Comparison of ENCODE assay signal across 8 mouse cellular contexts in genomic region chr17:50508055-50508774, GRCm38 (mm10). TPM values are rescaled to one million over a fixed set of nuclear protein-coding genes. Genes with fewer than 3 reads are reported as not detected.
DNase-seq lines count a peak whose midpoint lies in the region; ATAC-seq lines count a peak whose summit lies in the region.

No protein-coding gene starts in this region.

- ATAC-seq in kidney, embryonic 15.5 days (replicated peaks; ENCODE audit: low FRiP score): peak; percentile 19
- 0 out of 2 replicates have a peak, but pooled peaks have one; percentile 12 for ATAC-seq in embryonic facial prominence, embryonic 13.5 days (ENCODE audit: insufficient number of reproducible peaks, insufficient read depth, low FRiP score, low TSS enrichment, low read depth)
- ATAC-seq in intestine, embryonic 15.5 days: peak; percentile 20; the same call in 1 of the 2 replicates
- peak; percentile 21 for ATAC-seq in neural tube, embryonic 14.5 days (ENCODE audit: low read depth)

- H3K4me3 ChIP-seq in kidney, embryonic 15.5 days (replicated peaks): peak overlapping the region; percentile 88
- peak overlapping the region; percentile 84 for H3K4me3 ChIP-seq in embryonic facial prominence, embryonic 13.5 days
- H3K4me3 ChIP-seq in intestine, embryonic 15.5 days (replicated peaks): peak overlapping the region; percentile 92
- peak overlapping the region; percentile 93 for H3K4me3 ChIP-seq in neural tube, embryonic 14.5 days (ENCODE audit: low read depth, low read length)

- H3K4me1 ChIP-seq in kidney, embryonic 15.5 days: peaks cover 19% of the 10 kb centered on the region
- H3K4me1 ChIP-seq in embryonic facial prominence, embryonic 13.5 days: peaks cover 16% of the 10 kb centered on the region
- H3K4me1 ChIP-seq in intestine, embryonic 15.5 days (replicated peaks): peaks cover 4% of the 10 kb centered on the region; the same call in 1 of the 2 replicates
- H3K4me1 ChIP-seq in neural tube, embryonic 14.5 days (ENCODE audit: control insufficient read depth, insufficient read depth, low read length): peaks cover 14% of the 10 kb centered on the region; the same call in 1 of the 2 replicates

- no peaks in the 10 kb centered on the region for H3K9me3 ChIP-seq in kidney, embryonic 15.5 days (replicated peaks)
- H3K9me3 ChIP-seq in embryonic facial prominence, embryonic 13.5 days: no peaks in the 10 kb centered on the region
- no peaks in the 10 kb centered on the region for H3K9me3 ChIP-seq in intestine, embryonic 15.5 days
- no peaks in the 10 kb centered on the region for H3K9me3 ChIP-seq in neural tube, embryonic 14.5 days (ENCODE audit: control insufficient read depth, low read length)

- H3K27me3 ChIP-seq in kidney, embryonic 15.5 days: peaks cover 15% of the 10 kb centered on the region
- H3K27me3 ChIP-seq in embryonic facial prominence, embryonic 13.5 days: peaks cover 8% of the 10 kb centered on the region
- H3K27me3 ChIP-seq in intestine, embryonic 15.5 days (replicated peaks): no peaks in the 10 kb centered on the region
- H3K27me3 ChIP-seq in neural tube, embryonic 14.5 days (ENCODE audit: control insufficient read depth, insufficient read depth, low read length): no peaks in the 10 kb centered on the region; the same call in 1 of the 2 replicates

- H3K4me2 ChIP-seq in kidney, embryonic 15.5 days: peak overlapping the region; percentile 90
- peak overlapping the region; percentile 86 for H3K4me2 ChIP-seq in embryonic facial prominence, embryonic 13.5 days
- H3K4me2 ChIP-seq in intestine, embryonic 15.5 days (replicated peaks): peak overlapping the region; percentile 82
- peak overlapping the region; percentile 67 for H3K4me2 ChIP-seq in neural tube, embryonic 14.5 days (ENCODE audit: low read depth, low read length)

- no peak overlapping the region for H3K27ac ChIP-seq in kidney, embryonic 15.5 days
- H3K27ac ChIP-seq in embryonic facial prominence, embryonic 13.5 days: no peak overlapping the region
- peak overlapping the region; percentile 80 for H3K27ac ChIP-seq in intestine, embryonic 15.5 days
- no peak overlapping the region; the same call in 1 of the 2 replicates for H3K27ac ChIP-seq in neural tube, embryonic 14.5 days (ENCODE audit: low read depth, low read length)

- WGBS in kidney, embryonic 15.5 days: 14% methylated on average over 18 of the region's 18 CpGs
- 12% methylated on average over 18 of the region's 18 CpGs for WGBS in embryonic facial prominence, embryonic 13.5 days
- WGBS in intestine, embryonic 15.5 days: 17% methylated on average over 18 of the region's 18 CpGs
- WGBS in neural tube, embryonic 14.5 days: 15% methylated on average over 14 of the region's 18 CpGs

- DNase-seq in kidney, adult 8-10 months: no peak
- DNase-seq in R1 (ENCODE audit: low read depth, low spot score): peak; percentile 46
- no peak for DNase-seq in urinary bladder, postnatal 36 days (ENCODE audit: low spot score in 2 of 2)
- no peak for DNase-seq in kidney, adult 9 months

- peak overlapping the region; percentile 79 for H3K9ac ChIP-seq in kidney, embryonic 15.5 days
- H3K9ac ChIP-seq in embryonic facial prominence, embryonic 13.5 days: peak overlapping the region; percentile 87
- H3K9ac ChIP-seq in intestine, embryonic 15.5 days: peak overlapping the region; percentile 84
- peak overlapping the region; percentile 85 for H3K9ac ChIP-seq in neural tube, embryonic 14.5 days (replicated peaks; ENCODE audit: low read depth, low read length)

- H3K36me3 ChIP-seq in kidney, embryonic 15.5 days: no peaks in the 10 kb centered on the region
- no peaks in the 10 kb centered on the region for H3K36me3 ChIP-seq in embryonic facial prominence, embryonic 13.5 days
- no peaks in the 10 kb centered on the region for H3K36me3 ChIP-seq in intestine, embryonic 15.5 days
- H3K36me3 ChIP-seq in neural tube, embryonic 14.5 days (ENCODE audit: control insufficient read depth, insufficient read depth, low read length): no peaks in the 10 kb centered on the region

RNA-seq across cellular contexts. Expression of gene Plcl2, which starts 1.0 kb away (rescaled TPM):
- 3.5 and 3.6 TPM in 2 replicates for polyA plus RNA-seq in kidney, embryonic 15.5 days (2015; fragmentation: Nextera tagmentation; extraction: Ambion mirVana)
- 3.9 and 4.3 TPM in 2 replicates for polyA plus RNA-seq in embryonic facial prominence, embryonic 13.5 days (2015; fragmentation: Nextera tagmentation; extraction: Ambion mirVana)
- 4.7 and 4.9 TPM in 2 replicates for polyA plus RNA-seq in intestine, embryonic 15.5 days (2015; fragmentation: Nextera tagmentation; extraction: Ambion mirVana)
- polyA plus RNA-seq in neural tube, embryonic 14.5 days (2014; fragmentation: Nextera tagmentation; extraction: Ambion mirVana): 13.6 and 13.9 TPM in 2 replicates
